Mouse (Mus musculus): ENCODE measurements around the gene Smpdl3b.
A peak's percentile ranks its signal among the peaks of the same experiment; 100 is the strongest.

Gene Smpdl3b

DNA sequence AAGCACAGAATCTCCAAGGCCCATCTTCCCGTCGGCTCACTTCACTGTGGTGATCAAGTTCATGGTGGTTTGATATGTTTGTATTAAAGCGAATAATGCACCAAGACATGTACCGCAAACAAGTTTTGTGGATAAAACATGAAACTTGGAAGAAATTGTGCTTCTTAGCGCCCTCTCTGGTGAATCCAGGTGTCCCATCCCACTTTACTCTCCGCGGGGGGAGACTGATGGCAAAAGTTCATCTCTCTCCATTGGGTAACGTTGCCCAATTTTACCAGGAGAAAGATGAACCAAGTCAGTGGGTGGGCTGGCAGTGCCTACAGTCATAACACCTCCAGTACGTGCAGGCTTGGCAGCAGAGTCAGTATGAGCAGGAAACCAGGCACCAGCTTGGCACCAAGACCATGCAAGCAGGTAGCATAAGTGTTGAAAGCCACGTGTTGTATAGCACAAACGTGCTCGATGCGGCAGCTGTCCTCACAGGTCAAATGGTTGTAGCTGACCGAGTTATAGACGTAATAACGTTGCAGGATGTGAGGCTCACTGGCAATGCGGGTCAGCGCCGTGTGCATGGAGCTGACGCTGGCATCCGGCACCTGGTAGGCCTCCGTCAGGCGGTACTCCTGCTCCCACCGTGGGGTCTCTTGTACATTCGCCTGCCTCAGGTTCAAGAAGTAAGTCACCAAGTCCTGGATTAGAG, 23.8 kb downstream of the Smpdl3b start:
- no peak for DNase-seq

DNA sequence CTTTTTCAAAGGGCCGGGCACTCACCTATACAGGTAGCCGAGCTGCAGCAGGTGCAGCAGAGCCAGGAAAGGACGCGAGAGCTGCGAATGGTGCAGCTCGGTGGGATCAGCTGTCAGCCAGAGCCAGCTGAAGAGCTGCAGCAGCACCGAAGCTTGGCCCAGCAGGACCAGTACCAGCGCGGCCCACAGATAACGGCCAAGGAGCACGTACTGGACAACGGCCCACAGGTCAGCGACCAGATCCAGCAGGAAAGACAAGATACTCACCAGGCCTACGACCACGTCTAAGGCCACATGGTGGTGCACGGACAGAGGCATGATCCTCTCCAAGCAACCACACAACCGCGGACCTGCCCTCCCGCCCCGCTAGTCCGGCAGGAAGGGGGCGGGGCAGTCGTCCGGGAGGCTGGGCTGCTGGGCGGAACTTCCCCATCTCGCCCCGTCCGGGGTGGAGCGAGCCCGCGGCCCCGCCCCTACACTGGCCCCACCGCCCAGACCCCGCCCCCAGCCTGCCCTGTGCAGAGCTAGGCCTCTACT, 24.8 kb downstream of the Smpdl3b start, which contains the start of gene Xkr8:
Xkr8 (minus strand) TSS at position 399 of the 537 bp plus-strand sequence.
- peak; percentile 65 to 83 for DNase-seq

GRCm38 (mm10) chr4:132731616-132732015, 25.4 kb downstream of the Smpdl3b start:
- no peak for DNase-seq

- no peak for DNase-seq
These were observed 28.8 kb downstream of the Smpdl3b start for GRCm38 (mm10) chr4:132728233-132728632.

GRCm38 (mm10) chr4:132718251-132718650, 38.8 kb downstream of the Smpdl3b start:
- DNase-seq: no peak

DNA sequence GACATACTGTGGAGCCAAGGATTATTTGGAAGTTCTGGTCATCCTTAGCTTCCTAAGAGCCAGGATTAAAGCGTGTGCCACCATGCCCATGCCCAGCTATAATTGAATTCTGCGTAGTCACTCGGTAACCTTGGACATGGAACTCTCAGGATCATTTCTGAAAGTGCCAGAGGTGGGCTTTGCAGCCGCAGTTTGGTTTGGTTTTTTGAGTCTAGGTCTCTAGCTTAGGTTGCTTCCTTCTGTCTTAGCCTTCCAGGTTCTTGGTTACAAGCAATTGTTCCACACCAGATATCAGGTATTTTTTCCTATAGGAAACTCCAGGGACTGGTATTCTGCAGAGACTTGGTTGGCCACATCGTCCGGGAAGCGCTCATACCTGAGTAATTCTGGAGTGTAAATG, 43.9 kb downstream of the Smpdl3b start:
- DNase-seq: no peak

- DNase-seq: no peak
These were observed 50.2 kb downstream of the Smpdl3b start for GRCm38 (mm10) chr4:132706885-132707284.

GRCm38 (mm10) chr4:132702076-132702475, 55.0 kb downstream of the Smpdl3b start:
- no peak for DNase-seq

- no peak for DNase-seq
These were observed 63.7 kb downstream of the Smpdl3b start for GRCm38 (mm10) chr4:132693366-132693765.

GRCm38 (mm10) chr4:132689634-132690033, 67.4 kb downstream of the Smpdl3b start:
- DNase-seq: no peak

Data from cerebellum, postnatal 36 days (tissue).